Mouse (Mus musculus) thymus, adult 2 months (tissue): ENCODE measurements around the gene Parp11. TPM values are rescaled to one million over a fixed set of nuclear protein-coding genes. Genes with fewer than 3 reads are reported as not detected.
"Not testable (repeated sequence)": the region's sequence is repeated elsewhere in the genome, so short reads cannot be mapped to it uniquely, and the experiment has no call there.

Experiments
- DNase-seq: peaks from one replicate; pipeline ENCODE4 v3.0.0; 2021
- H3K27ac ChIP-seq: fragments of 200-500 bp; 2 replicates; pipeline ENCODE4 v1.5.1; 2012; ENCODE audit warnings: low read length, control low read depth; ENCODE audit not compliant: control insufficient read depth, insufficient read depth
- H3K27me3 ChIP-seq: fragments of 200-500 bp; 2 replicates; pipeline ENCODE4 v1.6.1; 2012; ENCODE audit warnings: mild to moderate bottlenecking, low read length, moderate library complexity, mixed read lengths; ENCODE audit not compliant: control insufficient read depth, insufficient read depth
- H3K36me3 ChIP-seq: fragments of 200-500 bp; 2 replicates; pipeline ENCODE4 v1.6.1; 2012; ENCODE audit warnings: mild to moderate bottlenecking, low read length, moderate library complexity; ENCODE audit not compliant: control insufficient read depth, insufficient read depth
- H3K4me1 ChIP-seq: fragments of 200-500 bp; replicated peaks from 2 replicates; pipeline ENCODE4 v1.6.1; 2012; ENCODE audit warnings: low read length; ENCODE audit not compliant: control insufficient read depth, insufficient read depth
- H3K4me3 ChIP-seq: fragments of 200-500 bp; 2 replicates; pipeline ENCODE4 v1.5.1; 2012; ENCODE audit warnings: mild to moderate bottlenecking, low read length, control low read depth, moderate library complexity; ENCODE audit not compliant: control insufficient read depth, insufficient read depth
- CTCF ChIP-seq: fragments of 200-500 bp; IDR thresholded peaks from 2 replicates; pipeline ENCODE4 v1.5.1; 2012; ENCODE audit warnings: mild to moderate bottlenecking, control low read depth, low read length, moderate library complexity, borderline replicate concordance; ENCODE audit not compliant: control insufficient read depth, poor library complexity, insufficient read depth; ENCODE audit errors: extremely low read depth
- POLR2A ChIP-seq: fragments of 200-500 bp; IDR thresholded peaks from 2 replicates; pipeline ENCODE4 v1.6.1; 2012; ENCODE audit warnings: mild to moderate bottlenecking, low read length, control low read depth, moderate library complexity; ENCODE audit not compliant: control insufficient read depth, poor library complexity, insufficient read depth; ENCODE audit errors: extremely low read depth
- WGBS: fragments of 180-500 bp; shearing (Covaris S2); methylation state at CpG from one replicate; pipeline ENCODE4 v1.1.7; 2018; 5-methylcytosine and 5-hydroxymethylcytosine counted together
- polyA plus RNA-seq: library from polyadenylated mRNA; depleted of rRNA; stranded (reverse); fragments of >200 nt; gene quantifications from 2 replicates; pipeline ENCODE4 v1.2.3, GENCODE M21; 2012

Parp11 gene
- polyA plus RNA-seq, 1 experiment: 50.7 TPM

DNA sequence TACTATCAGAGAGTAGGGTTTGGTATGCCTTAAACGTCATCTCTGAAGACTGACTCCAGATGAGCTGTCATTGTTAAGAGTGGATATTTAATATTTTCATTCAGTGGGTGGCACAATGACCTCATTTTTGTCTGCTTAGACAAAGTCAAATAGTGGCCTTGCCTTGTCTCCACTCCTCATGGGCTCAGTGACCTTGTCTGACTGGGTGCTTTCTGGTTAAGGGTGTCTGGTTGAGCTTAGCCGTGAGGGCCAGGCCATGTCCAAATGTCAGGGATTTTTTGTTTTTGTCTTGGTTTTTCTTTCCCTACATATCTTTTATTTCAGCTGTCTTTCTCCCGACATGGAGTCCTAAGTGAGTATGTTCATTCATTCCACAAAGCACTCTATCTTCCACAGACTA lies 54.2 kb downstream of the Parp11 start:
- TF ChIP-seq CTCF: no peak
- TF ChIP-seq POLR2A: no peak
- Histone ChIP-seq H3K36me3 (no peaks in the 10 kb centered on the region), H3K27me3 (no peaks in the 10 kb centered on the region), H3K27ac (no peak overlapping the region), H3K4me3 (no peak overlapping the region), H3K4me1 (no peaks in the 10 kb centered on the region)
- no peak for DNase-seq
- 95% methylated on average over 3 of the region's 3 CpGs for WGBS

DNA sequence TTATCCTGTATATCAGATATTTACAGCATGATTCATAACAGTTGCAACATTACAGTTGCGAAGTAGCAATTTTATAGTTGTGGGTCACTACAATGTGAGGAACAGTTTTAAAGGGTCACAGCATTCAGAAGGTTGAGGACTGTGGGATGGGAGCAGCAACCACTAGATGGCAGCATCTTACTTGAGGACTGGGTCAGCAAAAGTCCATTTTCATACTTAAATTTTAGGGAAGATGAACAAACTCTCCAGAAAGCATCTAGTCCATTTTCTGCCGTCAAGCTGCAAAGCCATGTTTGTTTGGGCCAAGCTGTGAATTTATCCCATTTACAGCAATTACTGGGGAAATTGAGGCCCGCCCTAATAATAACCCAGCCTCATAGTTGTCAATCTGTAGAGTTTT lies 55.9 kb downstream of the Parp11 start:
- Histone ChIP-seq H3K4me1 (no peaks in the 10 kb centered on the region), H3K4me3 (no peak overlapping the region), H3K36me3 (no peaks in the 10 kb centered on the region), H3K27me3 (no peaks in the 10 kb centered on the region), H3K27ac (no peak overlapping the region)
- 65% methylated on average over 3 of the region's 3 CpGs for WGBS
- DNase-seq: peak; percentile 34
- TF ChIP-seq CTCF (no peak), POLR2A (no peak)

DNA sequence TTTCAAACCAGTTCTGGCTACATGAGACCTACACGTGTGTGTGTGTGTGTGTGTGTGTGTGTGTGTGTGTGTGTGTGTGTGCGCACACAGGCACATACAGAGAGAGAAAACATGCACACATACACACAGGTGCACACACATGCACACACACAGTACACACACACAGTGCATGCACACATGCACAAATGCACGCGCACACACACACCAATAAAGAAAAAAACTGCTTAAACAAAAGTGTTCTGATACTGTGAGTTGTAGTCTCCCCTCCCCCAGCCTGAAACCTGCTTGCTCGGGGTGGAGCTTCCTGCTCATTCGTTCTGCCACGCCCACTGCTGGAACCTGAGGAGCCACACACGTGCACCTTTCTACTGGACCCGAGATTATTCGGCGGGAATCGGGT lies 67.1 kb downstream of the Parp11 start:
- not testable (repeated sequence) for H3K4me3 ChIP-seq, H3K27ac ChIP-seq, DNase-seq, H3K27me3 ChIP-seq, H3K36me3 ChIP-seq, H3K4me1 ChIP-seq
- 91% methylated on average over 8 of the region's 12 CpGs for WGBS

DNA sequence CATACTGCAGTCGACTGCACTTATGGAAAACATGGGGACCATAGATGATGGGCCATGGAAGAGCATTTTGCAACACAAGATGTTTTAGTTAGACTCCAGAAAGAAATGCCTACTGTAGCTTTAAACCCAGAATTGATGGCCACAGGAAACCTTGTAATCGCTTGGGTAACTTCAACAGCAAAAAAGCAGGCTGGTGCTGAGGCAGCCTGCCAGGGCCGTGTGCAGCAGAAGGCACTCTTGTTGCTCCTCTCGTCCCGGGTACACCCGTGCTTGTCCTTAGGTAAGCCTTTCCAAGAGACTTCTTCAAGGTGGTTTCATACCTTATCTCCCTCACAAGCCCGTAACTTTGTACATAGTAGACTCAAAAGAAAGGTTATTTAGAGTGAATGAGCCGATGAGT lies 74.5 kb downstream of the Parp11 start:
- no peak for DNase-seq
- H3K27ac ChIP-seq: no peak overlapping the region
- H3K36me3 ChIP-seq: no peaks in the 10 kb centered on the region
- no peak overlapping the region for H3K4me3 ChIP-seq
- no peak for TF ChIP-seq POLR2A
- TF ChIP-seq CTCF: no peak
- peaks cover 6% of the 10 kb centered on the region; the same call in 1 of the 2 replicates for H3K4me1 ChIP-seq
- no peaks in the 10 kb centered on the region for H3K27me3 ChIP-seq
- WGBS: 52% methylated on average over 8 of the region's 8 CpGs

DNA sequence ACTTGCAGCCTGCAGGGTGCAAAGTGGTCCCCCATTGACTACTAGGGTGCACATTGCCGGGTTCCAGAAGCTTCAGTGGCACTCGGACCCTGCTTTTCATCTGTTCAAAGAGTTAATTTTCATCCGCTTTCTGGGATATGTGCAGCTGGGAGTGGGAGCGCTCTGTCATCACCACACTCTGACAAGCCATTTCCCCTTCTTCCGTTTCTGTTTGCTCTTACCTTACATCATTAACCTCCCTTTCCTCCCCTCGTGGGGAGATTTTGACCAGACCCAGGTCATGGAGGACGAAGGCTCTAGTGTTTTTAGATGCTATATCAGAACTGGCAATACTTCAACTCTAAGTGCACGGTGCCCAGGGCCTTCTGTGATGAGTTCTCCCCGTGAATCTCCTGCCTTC lies 75.7 kb downstream of the Parp11 start:
- 6% methylated on average over 9 of the region's 9 CpGs for WGBS
- TF ChIP-seq CTCF (no peak), POLR2A (no peak)
- Histone ChIP-seq H3K27me3 (no peaks in the 10 kb centered on the region), H3K4me1 (peaks cover 6% of the 10 kb centered on the region; the same call in 1 of the 2 replicates), H3K4me3 (no peak overlapping the region), H3K36me3 (no peaks in the 10 kb centered on the region), H3K27ac (no peak overlapping the region)
- no peak for DNase-seq

DNA sequence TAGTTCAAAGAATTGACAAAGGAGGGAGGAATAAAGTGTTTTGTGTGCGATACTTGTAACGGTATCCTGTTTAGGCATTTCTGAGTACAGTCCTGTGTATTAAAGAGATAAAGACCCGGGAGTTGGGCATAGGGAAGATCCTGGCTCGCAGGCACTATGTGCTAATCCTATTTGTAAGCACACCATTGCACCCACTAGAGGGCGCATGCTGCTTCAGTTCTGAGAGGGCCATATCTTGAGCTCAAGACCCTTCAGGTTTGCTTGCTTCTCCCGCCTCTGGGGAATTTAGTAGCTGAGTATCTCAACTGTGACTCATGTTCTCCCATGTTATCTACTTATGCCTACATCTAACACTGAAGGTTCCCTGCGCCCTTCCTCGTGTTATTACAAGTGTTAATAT lies 77.8 kb downstream of the Parp11 start:
- peak; percentile 72 for DNase-seq
- H3K27ac ChIP-seq: no peak overlapping the region
- H3K4me1 ChIP-seq: peaks cover 6% of the 10 kb centered on the region; the same call in 1 of the 2 replicates
- H3K4me3 ChIP-seq: no peak overlapping the region
- no peaks in the 10 kb centered on the region for H3K27me3 ChIP-seq
- 56% methylated on average over 8 of the region's 8 CpGs for WGBS
- no peaks in the 10 kb centered on the region for H3K36me3 ChIP-seq
- TF ChIP-seq CTCF (no peak), POLR2A (no peak)

DNA sequence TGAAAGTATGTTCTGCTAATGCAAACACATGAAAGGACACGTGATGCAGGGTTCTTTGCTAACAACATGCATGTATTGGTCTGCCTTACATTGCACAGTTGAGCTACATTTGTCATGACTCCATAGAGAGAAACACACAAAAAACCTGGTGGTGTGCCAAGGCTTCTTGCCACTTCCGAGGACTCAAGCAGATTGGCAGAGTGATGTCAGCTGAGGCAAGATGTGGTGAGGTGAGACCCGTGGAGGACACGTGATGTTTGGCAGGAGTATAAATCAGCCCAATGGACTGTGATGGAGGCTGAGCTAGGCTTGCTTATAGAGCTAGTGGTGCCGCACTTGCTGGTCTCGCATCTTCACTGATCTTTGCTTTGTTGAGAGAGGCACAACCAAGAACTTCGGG lies 82.0 kb downstream of the Parp11 start:
- H3K4me3 ChIP-seq: no peak overlapping the region
- no peaks in the 10 kb centered on the region for H3K4me1 ChIP-seq
- no peaks in the 10 kb centered on the region for H3K36me3 ChIP-seq
- no peak for TF ChIP-seq CTCF
- TF ChIP-seq POLR2A: no peak
- WGBS: 89% methylated on average over 7 of the region's 7 CpGs
- H3K27me3 ChIP-seq: no peaks in the 10 kb centered on the region
- no peak for DNase-seq
- no peak overlapping the region for H3K27ac ChIP-seq
